Mouse (Mus musculus) myocyte (in vitro differentiated cells): ENCODE data around the gene Hpcal1. TPM values are rescaled to one million over a fixed set of nuclear protein-coding genes. Genes with fewer than 3 reads are reported as not detected.
A peak's percentile ranks its signal among the peaks of the same experiment; 100 is the strongest.

Source experiments
- H3K27me3 ChIP-seq: one replicate; pipeline ENCODE4 v1.6.1; 2011; ENCODE audit not compliant: control insufficient read depth, insufficient read depth, insufficient read length
- H3K36me3 ChIP-seq: one replicate; pipeline ENCODE4 v1.6.1; 2011; ENCODE audit not compliant: control insufficient read depth, insufficient read depth
- H3K4me2 ChIP-seq: one replicate; pipeline ENCODE4 v1.6.1; 2011; ENCODE audit warnings: low read depth, control low read depth
- H3K4me3 ChIP-seq: one replicate; pipeline ENCODE4 v1.5.1; 2011; ENCODE audit warnings: mild to moderate bottlenecking, control low read depth, moderate library complexity
- H3K79me2 ChIP-seq: one replicate; pipeline ENCODE4 v1.6.1; 2011; ENCODE audit not compliant: control insufficient read depth, insufficient read depth
- H3ac ChIP-seq: one replicate; pipeline ENCODE4 v1.6.1; 2011; ENCODE audit not compliant: control insufficient read depth, insufficient read length
- CEBPB ChIP-seq: IDR thresholded peaks from 2 replicates; pipeline ENCODE4 v1.6.1; 2011; ENCODE audit warnings: mild to moderate bottlenecking, moderate library complexity; ENCODE audit not compliant: poor library complexity, insufficient read depth, severe bottlenecking
- E2F4 ChIP-seq: IDR thresholded peaks from one replicate; pipeline ENCODE4 v1.6.1; 2011; ENCODE audit warnings: mild to moderate bottlenecking, control low read depth, moderate library complexity; ENCODE audit not compliant: insufficient read depth
- MAX ChIP-seq: IDR thresholded peaks from one replicate; pipeline ENCODE4 v1.6.1; 2011; ENCODE audit warnings: low read depth, mild to moderate bottlenecking, control low read depth
- MYOD1 ChIP-seq, 3 experiments: IDR thresholded peaks; one replicate each; pipeline ENCODE4 v1.6.1; 2011; ENCODE audit warnings: control low read depth in 2 of 3, low read depth in 2 of 3, mild to moderate bottlenecking in 2 of 3, moderate library complexity in 1 of 3; ENCODE audit not compliant: insufficient read length in 2 of 3, control insufficient read depth in 1 of 3
- MYOG ChIP-seq, 3 experiments: IDR thresholded peaks; one replicate each; pipeline ENCODE4 v1.6.1; 2011; ENCODE audit warnings: control low read depth in 2 of 3, low read depth in 2 of 3, mild to moderate bottlenecking in 2 of 3; ENCODE audit not compliant: insufficient read length in 2 of 3, control insufficient read depth in 1 of 3, insufficient read depth in 1 of 3
- POLR2A ChIP-seq: IDR thresholded peaks from one replicate; pipeline ENCODE4 v1.6.1; 2011; ENCODE audit warnings: low read depth, mild to moderate bottlenecking, control low read depth, moderate library complexity; ENCODE audit not compliant: insufficient read length
- POLR2AphosphoS2 ChIP-seq: IDR thresholded peaks from one replicate; pipeline ENCODE4 v1.6.1; 2011; ENCODE audit warnings: low read depth, control low read depth; ENCODE audit not compliant: insufficient read length
- REST ChIP-seq: IDR thresholded peaks from one replicate; pipeline ENCODE4 v1.6.1; 2011; ENCODE audit warnings: mild to moderate bottlenecking, control low read depth, moderate library complexity; ENCODE audit not compliant: insufficient read depth, insufficient read length
- SRF ChIP-seq: IDR thresholded peaks from one replicate; pipeline ENCODE4 v1.6.1; 2011; ENCODE audit warnings: low read depth; ENCODE audit not compliant: control insufficient read depth, insufficient read length
- TCF12 ChIP-seq: IDR thresholded peaks from one replicate; pipeline ENCODE4 v1.6.1; 2011; ENCODE audit warnings: mild to moderate bottlenecking, control low read depth; ENCODE audit not compliant: poor library complexity, insufficient read depth, severe bottlenecking
- TCF3 ChIP-seq: IDR thresholded peaks from one replicate; pipeline ENCODE4 v1.6.1; 2011; ENCODE audit warnings: low read depth, control low read depth; ENCODE audit not compliant: insufficient read length
- USF1 ChIP-seq: IDR thresholded peaks from one replicate; pipeline ENCODE4 v1.6.1; 2011; ENCODE audit warnings: low read depth, mild to moderate bottlenecking, control low read depth, moderate library complexity
- polyA plus RNA-seq: library from polyadenylated mRNA; unstranded; fragments of >200 nt; fragmentation: generic; extraction: Trizol; gene quantifications from one replicate; pipeline ENCODE4 v1.2.1, GENCODE M21; 2012; ENCODE audit warnings: missing spikeins

Gene Hpcal1
- polyA plus RNA-seq, 1 experiment: 89.4 TPM

- Histone ChIP-seq H3ac (no peak overlapping the region), H3K4me2 (no peak overlapping the region), H3K4me3 (no peak overlapping the region), H3K79me2 (peaks cover 64% of the 10 kb centered on the region), H3K36me3 (no peaks in the 10 kb centered on the region), H3K27me3 (no peaks in the 10 kb centered on the region)
- no peak for TF ChIP-seq REST
- no peak for TF ChIP-seq MYOD1 (IDR thresholded peaks at IDR 0.05; ENCODE audit: control insufficient read depth in 1 of 3, insufficient read length in 2 of 3, low read depth in 2 of 3)
- no peak for TF ChIP-seq CEBPB
- TF ChIP-seq TCF12: no peak
- no peak for TF ChIP-seq USF1
- no peak for TF ChIP-seq MYOG (IDR thresholded peaks at IDR 0.05; ENCODE audit: control insufficient read depth in 1 of 3, insufficient read depth in 1 of 3, insufficient read length in 2 of 3, low read depth in 2 of 3)
- TF ChIP-seq TCF3: no peak
- no peak for TF ChIP-seq POLR2A
- no peak for TF ChIP-seq E2F4
- TF ChIP-seq SRF: no peak
These were observed 62.2 kb downstream of the Hpcal1 start for GRCm38 (mm10) chr12:17752828-17753227.

GRCm38 (mm10) chr12:17754771-17755170 lies 64.1 kb downstream of the Hpcal1 start:
- Histone ChIP-seq H3K36me3 (no peaks in the 10 kb centered on the region), H3K4me2 (no peak overlapping the region), H3ac (no peak overlapping the region), H3K27me3 (no peaks in the 10 kb centered on the region), H3K4me3 (no peak overlapping the region), H3K79me2 (peaks cover 75% of the 10 kb centered on the region)
- TF ChIP-seq SRF (no peak), TCF12 (no peak), MAX (no peak), MYOD1 (IDR thresholded peaks at IDR 0.05; ENCODE audit: control insufficient read depth in 1 of 3, insufficient read length in 2 of 3, low read depth in 2 of 3) (no peak), POLR2A (no peak), USF1 (no peak), CEBPB (no peak), REST (no peak), MYOG (IDR thresholded peaks at IDR 0.05; ENCODE audit: control insufficient read depth in 1 of 3, insufficient read depth in 1 of 3, insufficient read length in 2 of 3, low read depth in 2 of 3) (no peak), E2F4 (no peak), TCF3 (no peak), POLR2AphosphoS2 (no peak)

- no peak overlapping the region for H3ac ChIP-seq
- H3K4me2 ChIP-seq: no peak overlapping the region
- no peaks in the 10 kb centered on the region for H3K36me3 ChIP-seq
- H3K79me2 ChIP-seq: peaks cover 85% of the 10 kb centered on the region
- TF ChIP-seq MAX (no peak), TCF3 (no peak), TCF12 (no peak), MYOG (IDR thresholded peaks at IDR 0.05; ENCODE audit: control insufficient read depth in 1 of 3, insufficient read depth in 1 of 3, insufficient read length in 2 of 3, low read depth in 2 of 3) (no peak), POLR2AphosphoS2 (no peak), MYOD1 (IDR thresholded peaks at IDR 0.05; ENCODE audit: control insufficient read depth in 1 of 3, insufficient read length in 2 of 3, low read depth in 2 of 3) (no peak), POLR2A (no peak), CEBPB (no peak), REST (no peak), E2F4 (no peak), SRF (no peak), USF1 (no peak)
- no peak overlapping the region for H3K4me3 ChIP-seq
- H3K27me3 ChIP-seq: no peaks in the 10 kb centered on the region
These were observed 66.2 kb downstream of the Hpcal1 start for GRCm38 (mm10) chr12:17756891-17757290.

DNA sequence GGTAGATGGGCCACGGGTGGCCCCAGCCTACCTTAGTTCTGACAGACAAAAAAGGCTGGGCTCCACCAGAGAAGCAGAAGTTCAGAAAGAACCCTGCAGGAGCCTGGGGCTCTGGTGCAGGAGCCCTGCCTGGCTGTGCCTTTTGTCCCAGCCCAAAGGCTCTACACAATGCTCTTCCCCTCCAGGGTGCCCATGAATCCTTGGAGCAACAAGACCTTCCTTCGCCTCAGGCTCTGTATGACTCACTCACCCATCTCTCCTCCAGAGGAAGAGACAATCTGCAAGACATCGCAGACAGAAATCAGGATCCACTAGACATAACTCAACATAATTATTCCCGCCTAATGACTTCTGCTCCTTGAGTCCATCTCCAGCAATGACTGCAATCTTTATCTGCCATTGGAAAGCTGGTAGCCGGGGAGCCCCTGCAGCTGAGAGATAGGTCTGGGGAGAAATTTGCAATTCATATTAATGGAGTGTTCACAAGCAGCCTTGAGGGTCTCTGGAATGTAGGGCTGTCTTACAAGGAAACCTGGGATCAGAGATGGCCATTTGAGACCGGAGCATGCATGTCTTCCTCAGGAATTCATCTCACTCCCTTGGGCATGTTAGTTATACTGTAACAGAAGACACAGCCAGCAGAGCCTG lies 71.8 kb downstream of the Hpcal1 start:
- no peaks in the 10 kb centered on the region for H3K36me3 ChIP-seq
- peak overlapping the region; percentile 35 for H3K4me2 ChIP-seq
- TF ChIP-seq CEBPB (no peak), MAX (no peak), TCF3 (no peak), TCF12 (no peak), E2F4 (no peak), POLR2A (no peak), USF1 (no peak), POLR2AphosphoS2 (no peak), MYOG (IDR thresholded peaks at IDR 0.05; ENCODE audit: control insufficient read depth in 1 of 3, insufficient read depth in 1 of 3, insufficient read length in 2 of 3, low read depth in 2 of 3) (no peak), SRF (no peak), REST (no peak), MYOD1 (IDR thresholded peaks at IDR 0.05; ENCODE audit: control insufficient read depth in 1 of 3, insufficient read length in 2 of 3, low read depth in 2 of 3) (no peak)
- H3K79me2 ChIP-seq: peaks cover 86% of the 10 kb centered on the region
- no peaks in the 10 kb centered on the region for H3K27me3 ChIP-seq
- no peak overlapping the region for H3K4me3 ChIP-seq
- no peak overlapping the region for H3ac ChIP-seq
